Mouse (Mus musculus): ENCODE data around the gene R3hdm2.

DNA sequence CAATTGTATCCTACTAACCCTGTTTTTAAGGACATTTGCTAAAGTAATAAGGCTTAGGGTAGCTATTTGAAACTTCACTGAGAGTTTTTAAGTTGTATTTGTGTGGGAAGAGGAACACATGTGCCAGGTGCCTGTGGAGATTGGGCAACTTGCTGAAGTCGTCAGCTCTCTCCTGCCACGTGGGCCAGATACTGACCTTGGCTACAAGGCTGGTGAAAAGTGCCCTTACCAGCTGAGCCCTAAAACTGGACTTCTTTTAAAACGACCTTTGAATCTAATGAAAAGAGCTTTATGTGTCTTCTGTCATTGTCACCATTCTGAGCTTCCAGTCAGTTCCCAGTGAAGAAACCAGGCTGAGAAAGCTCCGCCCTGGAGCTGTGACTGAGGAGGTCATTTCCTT is 27.3 kb downstream of the R3hdm2 start:
- no peak for TF ChIP-seq CTCF (IDR thresholded peaks at IDR 0.05; ENCODE audit: borderline replicate concordance, extremely low read depth, insufficient read depth, insufficient read length)
- TF ChIP-seq POLR2A (IDR thresholded peaks at IDR 0.05; ENCODE audit: borderline replicate concordance, extremely low read depth, insufficient read depth, insufficient read length, poor library complexity, severe bottlenecking): no peak

Measured in brain, embryonic 14.5 days (tissue).